Mouse (Mus musculus) cerebral cortex, adult 2 months (tissue): Measurements from ENCODE around the gene Lrrc29.

Experiments used
- WGBS: fragments of 180-500 bp; shearing (Covaris S2); methylation state at CpG from one replicate; pipeline ENCODE4 v1.1.7; 2018; 5-methylcytosine and 5-hydroxymethylcytosine counted together

Lrrc29 gene

DNA sequence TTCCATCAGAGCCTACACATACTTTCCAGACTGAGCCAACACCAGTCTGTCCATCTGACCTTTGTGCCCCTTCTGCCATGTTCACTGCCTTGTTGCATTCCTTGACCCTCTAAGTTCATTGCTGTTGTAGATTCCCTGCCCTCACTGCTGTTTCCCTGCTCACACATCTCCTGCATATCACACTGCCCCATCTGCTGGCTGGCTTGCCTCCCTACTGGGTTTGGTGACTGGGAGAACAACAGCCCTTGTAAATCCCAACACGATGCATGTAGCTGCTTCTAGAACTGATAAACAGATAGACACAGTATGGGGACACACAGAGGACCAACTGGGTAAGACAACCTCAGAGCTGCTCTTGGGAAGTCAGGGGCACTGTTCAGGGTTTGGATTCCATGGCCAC lies 14.4 kb downstream of the Lrrc29 start:
- WGBS = 41% methylated on average over 1 of the region's 1 CpGs

DNA sequence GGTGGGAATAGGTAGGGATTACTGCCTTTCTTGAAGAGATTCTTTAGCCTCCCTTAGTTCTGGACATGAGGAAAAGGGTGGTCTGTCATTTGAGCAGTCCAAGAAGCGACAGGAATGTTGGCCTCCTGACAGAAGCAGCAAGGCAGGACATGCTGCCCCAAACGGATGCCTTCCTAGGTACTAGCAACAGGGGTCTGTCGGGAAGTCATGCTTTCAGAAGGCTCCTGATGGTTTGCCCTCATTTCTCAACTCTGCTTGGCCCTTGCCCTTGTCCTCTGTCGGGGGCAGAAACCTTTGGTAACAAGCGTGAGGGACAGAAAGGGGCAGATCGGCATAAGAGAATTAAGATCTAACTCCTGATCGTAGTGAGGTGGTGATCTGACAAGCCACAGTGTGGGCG lies 16.0 kb downstream of the Lrrc29 start:
- 85% methylated on average over 8 of the region's 8 CpGs for WGBS

DNA sequence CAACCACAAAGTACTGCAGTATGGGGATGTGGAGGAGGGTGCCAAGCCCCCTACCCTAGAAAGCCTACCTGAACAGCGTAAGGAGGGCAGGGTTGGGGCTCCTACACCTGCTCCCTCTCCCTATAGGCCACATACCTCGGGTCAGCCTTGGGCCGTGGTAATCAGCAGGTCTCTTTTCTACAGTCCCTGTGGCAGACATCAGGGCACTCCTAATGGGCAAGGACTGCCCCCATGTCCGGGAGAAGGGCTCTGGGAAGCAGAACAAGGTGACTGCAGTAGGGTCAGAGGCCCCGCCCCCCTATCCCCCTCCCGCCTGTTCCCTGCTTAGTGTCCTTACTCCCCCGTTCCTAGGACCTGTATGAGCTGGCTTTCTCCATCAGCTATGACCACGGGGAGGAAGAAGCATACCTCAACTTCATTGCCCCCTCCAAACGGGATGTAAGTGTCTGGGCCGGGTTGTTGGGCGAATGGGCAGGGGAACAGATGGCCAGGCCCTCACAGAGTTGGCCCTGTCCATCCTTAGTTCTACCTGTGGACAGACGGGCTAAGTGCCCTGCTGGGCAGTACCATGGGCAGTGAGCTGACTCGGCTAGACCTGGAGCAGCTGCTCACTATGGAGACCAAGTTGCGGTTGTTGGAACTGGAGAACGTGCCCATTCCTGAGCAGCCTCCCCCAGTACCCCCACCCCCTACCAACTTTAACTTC lies 16.8 kb downstream of the Lrrc29 start:
- 80% methylated on average over 15 of the region's 15 CpGs for WGBS

DNA sequence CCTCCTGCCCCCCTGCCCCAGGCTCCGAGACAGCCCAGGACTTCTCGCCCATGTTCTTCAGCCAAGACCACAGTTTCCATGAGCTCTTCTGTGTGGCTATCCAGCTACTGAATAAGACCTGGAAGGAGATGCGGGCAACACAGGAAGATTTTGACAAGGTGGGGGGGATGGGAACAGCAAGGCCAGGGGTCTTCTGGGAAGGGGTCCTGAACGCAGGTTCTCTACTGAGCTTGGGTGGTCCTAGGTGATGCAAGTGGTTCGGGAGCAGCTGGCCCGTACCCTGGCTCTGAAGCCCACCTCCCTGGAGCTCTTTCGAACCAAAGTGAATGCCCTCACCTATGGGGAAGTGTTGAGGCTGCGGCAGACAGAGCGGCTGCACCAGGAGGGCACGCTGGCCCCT lies 17.6 kb downstream of the Lrrc29 start:
- WGBS = 95% methylated on average over 10 of the region's 10 CpGs

DNA sequence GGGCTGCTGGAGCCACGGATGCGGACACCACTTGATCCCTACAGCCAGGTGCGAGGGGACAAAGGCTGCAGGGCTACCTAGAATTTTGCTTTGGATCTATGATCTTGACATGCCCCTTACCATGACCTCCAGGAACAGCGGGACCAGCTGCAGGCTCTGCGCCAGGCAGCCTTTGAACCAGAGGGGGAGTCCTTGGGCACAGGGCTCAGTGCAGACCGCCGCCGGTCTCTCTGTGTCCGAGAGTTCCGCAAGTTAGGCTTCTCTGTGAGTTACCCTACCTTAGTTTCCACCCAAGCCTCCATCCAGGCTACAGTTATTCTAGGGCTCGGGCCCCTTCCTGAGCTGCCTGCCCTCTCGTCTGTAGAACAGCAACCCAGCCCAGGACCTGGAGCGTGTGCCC lies 18.4 kb downstream of the Lrrc29 start:
- WGBS = 95% methylated on average over 13 of the region's 13 CpGs

DNA sequence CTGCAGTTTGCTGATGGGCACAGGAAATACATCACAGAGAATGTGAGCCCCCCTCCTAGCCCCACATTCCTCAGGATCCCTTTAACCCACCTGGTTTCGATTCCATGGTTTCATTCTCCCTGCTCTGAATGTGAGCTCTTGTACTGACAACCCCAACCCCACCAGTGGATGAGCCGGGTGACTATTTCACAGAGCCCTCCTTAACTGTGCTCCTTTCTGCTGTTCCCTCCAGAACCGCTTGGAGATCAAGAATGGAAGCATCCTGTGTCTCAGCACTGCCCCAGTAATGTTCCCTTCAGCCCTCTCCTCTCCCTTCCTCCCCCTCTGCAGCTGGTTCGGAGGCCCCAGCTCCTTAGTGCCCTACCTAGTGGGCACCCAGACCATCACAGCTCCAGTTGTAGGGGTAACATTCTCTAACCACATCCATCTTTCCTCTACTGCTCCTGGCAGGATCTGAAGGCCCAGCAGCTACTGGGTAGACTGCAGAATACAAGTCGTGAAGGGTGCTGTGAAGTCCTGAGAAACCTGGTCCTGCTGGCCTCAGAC lies 19.9 kb downstream of the Lrrc29 start:
- WGBS = 48% methylated on average over 5 of the region's 5 CpGs

- WGBS = 6% methylated on average over 29 of the region's 30 CpGs
These were observed 20.6 kb downstream of the Lrrc29 start, which contains the start of gene Elmo3 for GRCm38 (mm10) chr8:105305211-105306145. TSS of gene Elmo3 (plus strand) at chr8:105305601.

GRCm38 (mm10) chr8:105304325-105305210 lies 21.5 kb downstream of the Lrrc29 start:
- WGBS = 36% methylated on average over 9 of the region's 9 CpGs

DNA sequence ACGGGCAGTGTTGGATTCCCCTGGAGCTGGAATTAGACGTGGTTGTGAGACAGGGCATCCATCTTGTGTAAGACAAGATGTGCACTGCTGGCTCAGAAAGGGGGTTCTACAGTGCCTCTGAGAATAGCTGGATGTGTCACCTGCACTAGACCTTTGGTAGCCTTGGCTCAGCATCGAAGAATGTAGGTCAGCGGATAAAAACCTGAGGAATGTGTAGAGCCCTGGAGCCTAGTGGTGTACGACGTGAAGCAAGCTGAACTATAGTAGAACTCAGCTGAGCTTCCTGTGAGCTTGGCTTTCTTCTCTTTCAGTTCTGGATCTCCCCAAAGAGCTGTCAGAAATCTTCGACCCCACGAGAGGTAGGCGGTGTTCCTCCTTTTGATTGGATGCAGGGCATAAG lies 22.2 kb downstream of the Lrrc29 start:
- WGBS = 53% methylated on average over 9 of the region's 9 CpGs

DNA sequence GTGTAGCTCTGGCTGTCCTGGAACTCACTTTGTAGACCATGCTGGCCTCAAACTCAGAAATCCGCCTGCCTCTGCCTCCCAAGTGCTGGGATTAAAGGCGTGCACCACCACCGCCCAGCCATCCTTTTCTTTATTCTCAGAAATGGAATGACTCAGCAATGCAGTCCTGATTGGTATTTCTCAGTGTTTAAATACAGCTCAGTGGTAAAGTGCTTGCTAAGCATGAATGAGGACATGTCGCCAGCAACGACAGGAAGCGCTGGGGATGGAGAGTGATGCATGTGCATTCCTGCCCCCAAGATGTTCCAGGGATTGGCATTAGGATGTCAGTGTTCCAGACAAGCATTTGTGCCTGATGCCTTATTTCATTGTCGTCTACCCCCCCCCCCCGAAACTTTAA lies 22.7 kb downstream of the Lrrc29 start:
- WGBS = 50% methylated on average over 8 of the region's 8 CpGs

DNA sequence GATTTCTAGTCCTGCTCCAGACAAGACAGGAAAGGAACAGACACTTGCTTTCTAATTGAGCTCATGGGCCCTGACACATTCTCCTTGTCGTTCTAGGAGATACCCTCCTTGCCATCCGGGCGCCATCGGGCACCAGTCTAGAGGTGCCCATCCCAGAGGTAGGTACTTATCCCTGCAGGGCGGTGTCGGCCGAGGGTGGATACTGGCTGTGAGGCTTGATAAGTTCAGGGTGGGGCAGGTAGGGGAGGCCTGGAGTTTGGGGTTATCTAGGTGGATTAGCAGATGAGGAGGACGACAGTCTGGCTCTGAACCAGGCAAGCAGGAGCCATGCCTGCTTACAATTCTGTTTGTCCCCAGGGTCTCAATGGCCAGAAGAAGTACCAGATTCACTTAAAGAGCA lies 26.1 kb downstream of the Lrrc29 start:
- 94% methylated on average over 8 of the region's 8 CpGs for WGBS

DNA sequence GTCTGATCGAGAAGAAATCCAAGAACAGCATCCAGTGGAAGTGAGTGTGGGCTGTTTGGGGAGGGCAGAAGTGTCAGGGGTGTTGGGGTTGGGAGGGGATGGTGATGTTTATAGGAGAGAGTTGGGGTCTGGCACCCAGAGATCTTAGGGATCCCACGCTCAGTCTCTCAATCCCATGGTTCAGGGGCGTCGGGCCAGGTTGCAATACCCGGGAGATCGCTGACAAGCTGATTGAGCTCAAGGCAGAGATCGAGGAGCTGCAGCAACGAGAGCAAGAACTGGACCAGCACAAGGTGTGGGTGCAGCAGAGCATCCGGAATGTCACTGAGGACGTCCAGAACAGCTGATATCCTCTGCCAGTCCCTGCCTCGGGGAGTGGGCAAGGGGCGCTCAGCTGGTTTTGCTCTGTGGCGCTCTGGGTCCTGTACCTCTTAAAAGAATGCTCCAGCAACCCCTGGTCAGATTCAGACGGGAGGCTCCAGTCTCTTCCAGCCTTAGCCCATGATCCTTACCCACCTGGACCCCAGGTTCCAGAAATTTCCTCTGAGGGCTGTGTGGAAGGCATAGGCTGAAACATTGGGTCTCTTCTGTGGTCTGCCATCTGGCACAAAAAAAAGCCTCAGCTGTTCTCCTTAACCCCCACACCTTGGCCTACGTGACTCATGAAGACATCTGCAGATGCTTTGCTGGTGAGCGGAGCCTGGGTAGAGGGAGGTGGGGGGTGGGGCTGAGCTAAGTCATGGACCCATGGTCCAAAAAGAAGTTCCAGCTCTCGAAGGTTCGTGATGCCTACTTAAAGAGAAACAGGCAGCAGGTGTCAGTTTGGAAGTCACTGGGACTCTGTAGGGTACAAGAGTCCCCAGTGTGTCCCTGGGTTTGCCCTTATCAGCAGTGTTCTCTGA lies 27.5 kb downstream of the Lrrc29 start:
- WGBS = 45% methylated on average over 18 of the region's 18 CpGs

GRCm38 (mm10) chr8:105297511-105298192 lies 28.4 kb downstream of the Lrrc29 start, which contains the start of gene E2f4:
TSS of gene E2f4 (plus strand) at chr8:105297663.
- WGBS = under 1% methylated on average over 58 of the region's 58 CpGs

DNA sequence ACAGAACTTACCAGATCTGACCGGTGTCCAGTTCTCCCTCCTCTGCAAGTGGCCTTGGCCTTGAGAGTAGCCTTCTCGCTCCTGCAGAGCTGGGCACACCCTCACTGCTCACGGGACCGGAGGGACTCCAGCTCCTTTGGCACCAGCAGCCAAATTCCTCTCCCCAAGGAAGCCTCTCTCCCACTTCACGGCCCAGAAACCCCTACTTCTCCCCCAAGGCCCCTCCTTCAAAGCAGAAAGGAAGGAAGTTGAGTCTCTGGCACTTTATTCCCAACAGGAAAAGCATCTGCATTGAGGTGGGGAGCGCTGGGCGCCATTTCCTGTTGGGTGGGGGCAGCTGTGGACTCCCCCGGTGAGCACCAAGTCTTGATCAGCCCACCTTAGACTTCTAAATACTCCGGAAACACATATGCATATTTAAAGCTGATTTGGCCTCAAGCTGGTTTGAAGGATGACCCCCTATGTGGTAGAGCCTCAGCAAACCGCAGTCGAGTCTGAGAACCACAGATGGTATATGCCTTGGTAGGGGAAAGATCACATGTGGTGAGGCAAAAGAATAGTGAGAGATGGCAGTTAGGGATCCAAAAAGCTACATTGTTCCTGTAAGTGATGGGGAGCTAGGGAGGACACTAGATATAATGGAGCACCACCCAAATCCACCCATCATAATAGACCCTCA lies 30.0 kb downstream of the Lrrc29 start, which contains the start of gene Exoc3l:
Exoc3l (minus strand) TSS at position 207 of the 679 bp plus-strand sequence.
- WGBS = 69% methylated on average over 11 of the region's 11 CpGs

GRCm38 (mm10) chr8:105295256-105295655 lies 30.8 kb downstream of the Lrrc29 start:
- 67% methylated on average over 11 of the region's 11 CpGs for WGBS

- 66% methylated on average over 9 of the region's 9 CpGs for WGBS
These were observed 31.3 kb downstream of the Lrrc29 start for GRCm38 (mm10) chr8:105294776-105295175.

DNA sequence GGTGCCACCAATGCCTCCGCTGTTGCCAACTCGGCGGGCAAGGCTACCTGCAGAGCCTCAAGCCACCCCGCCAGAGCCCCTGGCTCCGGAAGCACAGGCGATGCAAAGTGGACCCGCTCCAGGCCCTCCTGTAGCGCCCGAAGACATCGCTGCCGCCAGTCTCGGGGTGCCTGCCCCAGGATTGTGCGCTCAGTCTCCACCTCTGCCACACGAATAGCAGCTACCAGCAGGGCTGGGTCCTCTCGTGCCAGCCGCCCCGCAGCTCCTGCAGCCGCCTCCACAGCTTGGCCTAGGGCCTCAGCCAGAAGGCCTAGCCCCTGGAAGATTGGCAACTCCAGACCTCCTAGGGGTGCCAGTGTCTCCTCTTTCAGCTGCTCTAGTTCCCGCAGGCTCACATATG lies 32.7 kb downstream of the Lrrc29 start:
- WGBS = 81% methylated on average over 19 of the region's 19 CpGs

- 85% methylated on average over 7 of the region's 7 CpGs for WGBS
These were observed 33.6 kb downstream of the Lrrc29 start for GRCm38 (mm10) chr8:105292471-105292870.

GRCm38 (mm10) chr8:105291802-105292201 lies 34.3 kb downstream of the Lrrc29 start:
- 61% methylated on average over 3 of the region's 3 CpGs for WGBS
